10 mouse cellular contexts compared by ENCODE assay signal in genomic region chr5:150431286-150431685, GRCm38 (mm10).
DNase-seq lines count a peak whose midpoint lies in the region; ATAC-seq and TF ChIP-seq lines count a peak whose summit lies in the region.
"Had no signal": no experiment of that assay in that cellular context is flagged by ENCODE, and none has a peak within 500 bp of the region (broad histone marks: within the 10 kb centered on the region; RNA-seq: fewer than 3 reads in every experiment).

No protein-coding gene starts in this region.

- H3K9ac ChIP-seq in heart, postnatal 0 days (replicated peaks; ENCODE audit: low read depth, low read length) = no peak overlapping the region
- H3K9ac ChIP-seq: hindbrain, embryonic 15.5 days had no signal

- TF ChIP-seq EP300 in heart, postnatal 0 days (IDR thresholded peaks at IDR 0.05; ENCODE audit: low read depth) = no peak

- no peak overlapping the region for H3K4me2 ChIP-seq in heart, postnatal 0 days (ENCODE audit: low read depth, low read length)
- H3K4me2 ChIP-seq: hindbrain, embryonic 15.5 days had no signal

- no peak for DNase-seq in heart, postnatal 0 days (ENCODE audit: low spot score)
- no peak for DNase-seq in heart, embryonic 10.5 days (ENCODE audit: low spot score)
- peak; percentile 58 for DNase-seq in right cerebral cortex, postnatal 4 days
- no peak for DNase-seq in right cerebral cortex, postnatal 36 days (ENCODE audit: low spot score in 2 of 2)
- DNase-seq in thymus, postnatal 36 days = peak; percentile 23 to 39
- no peak for DNase-seq in right cerebral cortex, postnatal 25 days
- DNase-seq in neural tube, embryonic 10.5 days (ENCODE audit: extremely low spot score, low spot score) = no peak
- DNase-seq: adrenal gland, adult 8-10 months had no signal

- H3K36me3 ChIP-seq in heart, postnatal 0 days (replicated peaks; ENCODE audit: control insufficient read depth, insufficient read depth, low read length) = peaks cover 71% of the 10 kb centered on the region
- peaks cover 70% of the 10 kb centered on the region for H3K36me3 ChIP-seq in heart, embryonic 10.5 days

- H3K27me3 ChIP-seq in heart, postnatal 0 days (ENCODE audit: control insufficient read depth, insufficient read depth, low read length) = no peaks in the 10 kb centered on the region
- no peaks in the 10 kb centered on the region for H3K27me3 ChIP-seq in heart, embryonic 10.5 days (ENCODE audit: insufficient read depth, poor library complexity, severe bottlenecking)
- H3K27me3 ChIP-seq: hindbrain, embryonic 15.5 days had no signal

- TF ChIP-seq POLR2A in embryonic fibroblast, embryonic 13.5 days (IDR thresholded peaks at IDR 0.05; ENCODE audit: low read depth, low read length) = no peak

- WGBS in heart, postnatal 0 days = 96% methylated on average over 7 of the region's 7 CpGs
- 91% methylated on average over 7 of the region's 7 CpGs for WGBS in heart, embryonic 10.5 days

- H3K4me3 ChIP-seq in heart, postnatal 0 days (ENCODE audit: low read depth, low read length) = no peak overlapping the region
- no peak overlapping the region for H3K4me3 ChIP-seq in heart, embryonic 10.5 days
- no peak overlapping the region for H3K4me3 ChIP-seq in embryonic fibroblast, embryonic 13.5 days (ENCODE audit: insufficient read depth, low read length)
- H3K4me3 ChIP-seq: hindbrain, embryonic 15.5 days had no signal

- no peaks in the 10 kb centered on the region for H3K4me1 ChIP-seq in heart, postnatal 0 days (ENCODE audit: control insufficient read depth, insufficient read depth)
- H3K4me1 ChIP-seq in heart, embryonic 10.5 days = 0 out of 2 replicates have a peak, but pooled peaks cover under 1% of the 10 kb centered on the region
- H3K4me1 ChIP-seq in embryonic fibroblast, embryonic 13.5 days (ENCODE audit: control insufficient read depth, insufficient read depth, low read length) = no peaks in the 10 kb centered on the region
- H3K4me1 ChIP-seq: hindbrain, embryonic 15.5 days had no signal

- H3K27ac ChIP-seq in heart, postnatal 0 days (ENCODE audit: low read depth) = no peak overlapping the region
- no peak overlapping the region for H3K27ac ChIP-seq in heart, embryonic 10.5 days
- no peak overlapping the region for H3K27ac ChIP-seq in embryonic fibroblast, embryonic 13.5 days (ENCODE audit: insufficient read depth, low read length)
- H3K27ac ChIP-seq: hindbrain, embryonic 15.5 days had no signal

- peaks cover 7% of the 10 kb centered on the region for H3K9me3 ChIP-seq in heart, postnatal 0 days (replicated peaks; ENCODE audit: control insufficient read depth, low read length)
- peaks cover 3% of the 10 kb centered on the region; the same call in 1 of the 2 replicates for H3K9me3 ChIP-seq in heart, embryonic 10.5 days
- H3K9me3 ChIP-seq: hindbrain, embryonic 15.5 days had no signal

- peak; percentile 40 for TF ChIP-seq CTCF in heart, postnatal 0 days (IDR thresholded peaks at IDR 0.05; ENCODE audit: low read depth)
- TF ChIP-seq CTCF in embryonic fibroblast, embryonic 13.5 days (IDR thresholded peaks at IDR 0.05; ENCODE audit: borderline replicate concordance, insufficient read depth, low read length) = peak; percentile 26; the same call in 1 of the 2 replicates

- ATAC-seq in heart, postnatal 0 days (ENCODE audit: insufficient read depth, low read depth) = no peak

Comparison
In these comparisons a context has a peak if more than half of its experiments do, and no peak if none do; other contexts are left out.
1. DNase-seq: peak in right cerebral cortex, postnatal 4 days (single experiment) and thymus, postnatal 36 days (2 of 2); none in heart, postnatal 0 days (single experiment), heart, embryonic 10.5 days (single experiment), right cerebral cortex, postnatal 36 days (0 of 2), right cerebral cortex, postnatal 25 days (single experiment) and neural tube, embryonic 10.5 days (single experiment).